Mouse (Mus musculus) neural tube, embryonic 11.5 days (tissue): ENCODE measurements at regions not wholly inside any gene's neighbourhood (a gene's known extent, or its start where the extent isn't known, plus 50 kb on each side); places are given as distances from the start of the nearest gene placed in this dataset.

Experiments
- ATAC-seq: fragments of 200-750 bp; cut with Nextera tagmentation; 2 replicates; pipeline ENCODE4 v1.8.0; 2017; ENCODE audit warnings: moderate number of reproducible peaks, mild to moderate bottlenecking, moderate TSS enrichment, moderate library complexity; ENCODE audit not compliant: insufficient read depth, low FRiP score, low TSS enrichment
- DNase-seq: peaks from one replicate; pipeline ENCODE4 v3.0.0-alpha.2; 2015; ENCODE audit warnings: low spot score
- H3K27ac ChIP-seq: fragments of 300-500 bp; sonication (generic); 2 replicates; pipeline ENCODE4 v1.5.1; 2014; ENCODE audit warnings: low read depth, mild to moderate bottlenecking, low read length
- H3K27me3 ChIP-seq: fragments of 300-500 bp; sonication (generic); 2 replicates; pipeline ENCODE4 v1.6.1; 2014; ENCODE audit warnings: mild to moderate bottlenecking, low read length, mixed read lengths; ENCODE audit not compliant: control insufficient read depth, insufficient read depth
- H3K36me3 ChIP-seq: fragments of 300-500 bp; sonication (generic); 2 replicates; pipeline ENCODE4 v1.6.1; 2014; ENCODE audit warnings: mild to moderate bottlenecking, low read length, moderate library complexity, mixed read lengths; ENCODE audit not compliant: control insufficient read depth, insufficient read depth
- H3K4me1 ChIP-seq: fragments of 300-500 bp; sonication (generic); 2 replicates; pipeline ENCODE4 v1.6.1; 2014; ENCODE audit warnings: low read length, mixed read lengths; ENCODE audit not compliant: control insufficient read depth, insufficient read depth
- H3K4me2 ChIP-seq: fragments of 300-500 bp; sonication (generic); 2 replicates; pipeline ENCODE4 v1.6.1; 2014; ENCODE audit warnings: low read depth, mild to moderate bottlenecking, moderate library complexity
- H3K4me3 ChIP-seq: fragments of 300-500 bp; sonication (generic); 2 replicates; pipeline ENCODE4 v1.5.1; 2014; ENCODE audit warnings: low read depth, low read length
- H3K9ac ChIP-seq: fragments of 300-500 bp; sonication (generic); 2 replicates; pipeline ENCODE4 v1.6.1; 2014; ENCODE audit warnings: mild to moderate bottlenecking, low read length
- H3K9me3 ChIP-seq: fragments of 300-500 bp; sonication (generic); 2 replicates; pipeline ENCODE4 v1.6.1; 2016; ENCODE audit warnings: low read length; ENCODE audit not compliant: control insufficient read depth
- WGBS: fragments of 180-500 bp; shearing (Covaris S2); extraction: QIAGEN DNeasy Blood & Tissue Kit; methylation state at CpG from one replicate; pipeline ENCODE4 v1.1.7; 2014; 5-methylcytosine and 5-hydroxymethylcytosine counted together

DNA sequence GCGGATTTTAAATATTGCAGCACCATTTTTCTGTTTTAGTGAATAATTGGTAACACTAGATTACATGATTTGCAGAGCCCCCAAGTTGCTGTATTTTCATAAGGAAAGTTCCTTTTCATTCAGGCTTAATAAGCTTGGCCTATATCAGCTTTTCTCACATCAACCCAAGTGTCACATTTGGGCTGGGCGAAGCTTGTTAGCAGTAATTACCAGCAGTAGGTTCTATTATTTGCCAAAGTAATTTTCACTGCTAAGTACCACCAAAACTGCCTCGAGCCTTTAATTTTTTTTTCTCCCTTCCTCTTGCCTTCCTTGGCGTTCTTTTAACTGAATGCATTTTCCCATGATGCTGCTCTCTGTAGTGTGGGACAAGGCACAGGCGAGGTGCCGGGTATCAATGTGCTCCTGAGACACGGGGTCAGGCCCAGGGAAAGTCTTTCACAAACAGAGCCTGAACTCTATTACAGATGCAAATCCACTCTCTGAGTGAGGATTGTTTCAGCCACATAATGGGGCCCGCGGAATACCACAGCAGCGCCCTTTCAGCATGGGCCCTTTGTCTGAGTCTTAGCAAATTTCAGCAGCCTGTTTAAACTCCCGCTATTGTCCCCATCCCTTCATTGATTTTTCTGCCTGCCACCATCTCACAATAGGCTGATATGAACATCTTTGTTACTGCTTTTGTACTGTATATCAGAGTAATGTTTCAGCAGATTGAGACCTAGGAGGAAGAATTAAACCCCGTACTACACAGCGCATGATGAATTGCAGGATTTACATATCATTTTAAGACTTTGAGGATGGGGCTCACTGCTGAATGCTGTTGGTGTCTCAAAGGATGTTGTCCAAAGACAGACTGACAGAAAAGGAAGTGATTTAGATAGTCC lies 205.1 kb upstream of the Epha3 start:
- no peaks in the 10 kb centered on the region for H3K9me3 ChIP-seq
- peak; percentile 68 for DNase-seq
- no peaks in the 10 kb centered on the region for H3K36me3 ChIP-seq
- peak; percentile 91 for ATAC-seq
- WGBS: 21% methylated on average over 13 of the region's 13 CpGs
- no peak overlapping the region for H3K9ac ChIP-seq
- H3K4me1 ChIP-seq: no peaks in the 10 kb centered on the region
- no peak overlapping the region for H3K4me2 ChIP-seq
- H3K4me3 ChIP-seq: no peak overlapping the region
- H3K27me3 ChIP-seq: no peaks in the 10 kb centered on the region
- peak overlapping the region; percentile 53; the same call in 1 of the 2 replicates for H3K27ac ChIP-seq

DNA sequence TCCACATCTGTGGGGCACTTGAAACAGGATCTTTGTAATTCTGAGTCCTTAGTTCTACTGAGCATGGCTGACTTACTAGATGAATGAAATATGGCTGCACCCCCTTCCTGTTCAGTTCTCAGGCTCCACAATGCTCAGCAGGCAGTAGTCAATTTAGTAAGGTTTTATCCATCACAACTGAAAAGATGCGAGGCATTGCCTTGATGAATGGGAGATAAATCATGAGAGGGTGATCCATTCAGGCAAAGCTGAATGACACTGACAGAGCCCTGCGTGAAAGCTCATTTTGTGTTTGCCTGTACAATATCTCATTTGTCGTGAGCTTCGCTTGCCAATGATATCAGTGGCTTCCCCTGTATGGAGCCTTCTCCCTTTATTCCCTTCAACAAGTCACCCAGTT lies 198.6 kb upstream of the Epha3 start:
- Histone ChIP-seq H3K36me3 (no peaks in the 10 kb centered on the region), H3K9ac (no peak overlapping the region), H3K4me2 (no peak overlapping the region), H3K27me3 (no peaks in the 10 kb centered on the region), H3K27ac (no peak overlapping the region), H3K4me1 (no peaks in the 10 kb centered on the region), H3K9me3 (no peaks in the 10 kb centered on the region), H3K4me3 (no peak overlapping the region)
- WGBS: 28% methylated on average over 4 of the region's 4 CpGs
- DNase-seq: peak; percentile 18
- peak; percentile 82 for ATAC-seq

DNA sequence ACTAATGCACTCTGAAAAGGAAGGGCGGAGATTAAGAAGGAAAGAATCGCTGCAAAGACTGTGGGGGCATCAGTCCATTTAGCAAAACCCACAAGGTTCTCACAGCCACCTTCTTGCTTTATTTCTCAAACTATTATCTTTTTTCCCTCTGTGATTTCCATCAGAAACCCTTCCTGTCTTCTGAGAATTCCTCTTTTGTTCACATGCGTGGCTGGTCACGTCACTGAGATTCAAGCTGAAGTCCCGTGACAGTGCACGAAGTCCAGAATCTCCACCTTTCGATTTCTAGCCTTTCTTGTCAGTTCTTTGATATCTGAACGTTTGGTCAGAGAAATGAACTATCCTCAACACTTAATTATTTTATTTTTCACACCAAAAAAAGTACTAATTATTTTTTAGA lies 194.7 kb upstream of the Epha3 start:
- WGBS: 76% methylated on average over 8 of the region's 8 CpGs
- H3K36me3 ChIP-seq: no peaks in the 10 kb centered on the region
- H3K9me3 ChIP-seq: no peaks in the 10 kb centered on the region
- no peaks in the 10 kb centered on the region for H3K27me3 ChIP-seq
- no peak overlapping the region for H3K4me3 ChIP-seq
- DNase-seq (no peak), ATAC-seq (no peak)
- no peak overlapping the region for H3K4me2 ChIP-seq
- no peak overlapping the region for H3K27ac ChIP-seq
- no peak overlapping the region for H3K9ac ChIP-seq
- H3K4me1 ChIP-seq: no peaks in the 10 kb centered on the region

DNA sequence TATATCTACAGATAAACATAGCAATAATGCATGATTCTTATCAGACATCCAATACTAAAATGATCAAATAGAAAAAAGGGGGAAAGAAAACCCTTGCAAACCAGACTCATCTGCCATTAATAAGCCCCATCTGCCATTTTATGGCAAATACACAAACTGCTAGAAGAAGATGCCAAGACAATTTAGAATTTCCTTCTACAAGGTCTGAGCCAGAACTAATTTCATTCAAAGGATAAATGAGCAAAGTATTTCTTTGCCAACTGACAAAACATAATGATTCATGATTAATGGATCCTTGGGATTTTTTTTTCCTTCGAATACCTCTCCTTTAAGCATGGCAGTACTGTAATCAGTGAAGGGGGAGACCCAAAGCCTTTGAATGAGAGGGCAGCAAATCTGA lies 190.4 kb upstream of the Epha3 start:
- Histone ChIP-seq H3K27ac (no peak overlapping the region), H3K4me2 (no peak overlapping the region), H3K36me3 (no peaks in the 10 kb centered on the region), H3K9ac (no peak overlapping the region), H3K4me3 (no peak overlapping the region), H3K4me1 (no peaks in the 10 kb centered on the region), H3K9me3 (no peaks in the 10 kb centered on the region), H3K27me3 (no peaks in the 10 kb centered on the region)
- WGBS: 90% methylated on average over 1 of the region's 1 CpGs
- ATAC-seq (no peak), DNase-seq (no peak)

DNA sequence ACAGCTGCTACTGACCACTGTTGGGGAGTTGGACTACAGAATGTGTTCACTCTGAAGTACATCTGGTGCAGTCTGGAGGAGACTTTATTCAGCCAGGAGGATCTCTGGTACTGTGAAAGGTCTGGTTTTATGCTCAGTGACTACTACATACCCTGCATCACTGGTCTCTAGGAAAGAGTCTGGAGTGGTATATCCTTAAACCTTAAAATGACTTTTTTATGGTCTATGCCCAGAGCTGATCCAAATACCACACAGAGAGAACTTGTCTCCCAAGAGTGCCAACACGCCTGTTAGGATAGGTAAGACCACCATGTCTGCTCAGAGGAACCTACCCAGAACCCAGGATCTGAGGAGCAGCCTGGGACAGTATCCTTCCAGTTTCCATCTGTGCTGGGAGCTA lies 184.1 kb upstream of the Epha3 start:
- no peak for ATAC-seq

DNA sequence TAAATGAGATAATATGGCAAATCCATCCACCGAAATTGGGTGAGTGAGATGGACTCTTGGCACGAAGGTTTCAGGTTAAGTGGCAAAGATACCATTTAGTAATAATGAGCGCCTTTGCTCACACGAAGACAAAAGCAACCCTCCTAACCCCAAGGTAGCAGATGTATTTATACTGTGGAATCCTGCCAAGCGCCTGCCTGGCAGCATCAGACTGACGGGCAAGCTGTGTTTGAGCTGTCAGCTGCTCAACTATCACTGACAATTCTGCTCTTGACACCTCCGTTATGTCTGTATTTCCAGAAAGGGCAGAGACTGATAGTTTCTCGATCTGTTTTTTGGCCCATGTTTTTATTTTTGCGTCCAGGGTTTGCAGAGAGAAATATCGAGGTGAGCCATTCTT lies 169.1 kb upstream of the Epha3 start:
- DNase-seq: no peak
- Histone ChIP-seq H3K4me1 (no peaks in the 10 kb centered on the region), H3K9ac (no peak overlapping the region), H3K9me3 (no peaks in the 10 kb centered on the region), H3K27me3 (no peaks in the 10 kb centered on the region), H3K27ac (no peak overlapping the region), H3K4me2 (no peak overlapping the region), H3K4me3 (no peak overlapping the region), H3K36me3 (no peaks in the 10 kb centered on the region)
- ATAC-seq: no peak
- WGBS: 94% methylated on average over 10 of the region's 10 CpGs

More for the DNA sequence above, 184.1 kb upstream of the Epha3 start:
- no peak for DNase-seq
- 65% methylated on average over 1 of the region's 1 CpGs for WGBS
- H3K4me1 ChIP-seq: no peaks in the 10 kb centered on the region
- no peaks in the 10 kb centered on the region for H3K27me3 ChIP-seq
- H3K4me2 ChIP-seq: no peak overlapping the region
- H3K9me3 ChIP-seq: no peaks in the 10 kb centered on the region
- no peak overlapping the region for H3K27ac ChIP-seq
- no peaks in the 10 kb centered on the region for H3K36me3 ChIP-seq
- no peak overlapping the region for H3K9ac ChIP-seq
- no peak overlapping the region for H3K4me3 ChIP-seq

DNA sequence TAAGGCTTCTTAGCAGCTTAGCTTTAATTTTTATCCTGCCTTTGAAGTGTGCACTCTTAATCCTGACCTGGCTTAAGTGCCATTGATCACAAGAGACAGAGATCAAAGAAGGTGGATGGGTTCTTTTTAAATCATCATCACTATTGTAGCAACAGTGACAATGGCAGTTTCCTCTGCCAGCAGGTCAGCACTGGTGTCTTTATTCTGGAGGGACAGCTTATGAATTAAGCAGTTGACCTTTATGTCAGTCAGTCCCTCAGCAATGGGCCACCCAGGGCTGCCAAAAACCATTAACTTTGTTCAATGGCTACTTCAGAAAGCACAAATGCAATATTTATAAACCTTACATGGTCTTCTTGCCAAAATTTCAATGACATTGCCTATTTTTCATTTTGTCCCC lies 160.0 kb upstream of the Epha3 start:
- ATAC-seq (no peak), DNase-seq (no peak)
- Histone ChIP-seq H3K36me3 (no peaks in the 10 kb centered on the region), H3K4me3 (no peak overlapping the region), H3K9ac (no peak overlapping the region), H3K4me2 (no peak overlapping the region), H3K27me3 (no peaks in the 10 kb centered on the region), H3K27ac (no peak overlapping the region), H3K9me3 (no peaks in the 10 kb centered on the region), H3K4me1 (no peaks in the 10 kb centered on the region)

DNA sequence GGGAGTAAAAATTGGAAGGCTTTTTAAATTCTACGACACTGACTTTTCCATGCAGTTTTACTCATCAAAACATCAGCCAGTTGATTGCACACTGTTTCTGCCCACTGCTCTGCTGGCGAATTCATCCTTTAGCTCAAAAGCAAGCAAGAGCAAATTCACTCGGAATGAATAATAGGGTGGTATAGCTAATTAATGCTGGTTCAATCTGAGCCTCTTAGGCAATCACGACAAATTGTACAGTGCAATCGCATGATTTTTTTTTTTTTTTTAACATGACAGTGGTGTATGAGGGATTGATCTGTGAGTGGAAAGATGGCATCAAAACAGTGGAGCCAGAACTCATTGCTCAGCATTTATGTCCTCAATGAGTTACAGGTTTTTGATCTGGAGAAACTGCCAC lies 136.9 kb upstream of the Epha3 start:
- Histone ChIP-seq H3K27me3 (no peaks in the 10 kb centered on the region), H3K27ac (no peak overlapping the region), H3K36me3 (no peaks in the 10 kb centered on the region), H3K4me3 (no peak overlapping the region), H3K9ac (no peak overlapping the region), H3K9me3 (no peaks in the 10 kb centered on the region), H3K4me1 (no peaks in the 10 kb centered on the region), H3K4me2 (no peak overlapping the region)
- WGBS: 86% methylated on average over 5 of the region's 5 CpGs
- DNase-seq (no peak), ATAC-seq (no peak)

DNA sequence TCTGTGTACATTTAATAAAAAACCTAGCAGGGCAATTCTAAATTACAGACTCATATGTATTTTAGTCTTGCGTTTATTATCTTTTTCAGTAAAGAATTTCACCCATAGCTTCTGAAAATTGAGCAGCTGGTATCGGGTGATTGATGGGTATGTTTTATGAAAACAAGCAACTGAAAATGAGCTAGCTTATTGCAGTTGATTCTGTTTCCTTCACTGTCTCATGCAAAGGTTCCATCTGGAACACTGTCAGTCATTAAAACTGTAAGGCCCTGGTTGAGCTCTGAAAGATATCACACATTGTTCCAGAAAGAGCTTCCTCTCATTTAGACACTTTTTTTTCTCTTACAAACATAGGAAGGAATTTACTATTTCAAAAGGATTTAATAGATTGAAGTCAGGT lies 103.4 kb upstream of the Epha3 start:
- Histone ChIP-seq H3K36me3 (no peaks in the 10 kb centered on the region), H3K27ac (no peak overlapping the region), H3K9ac (no peak overlapping the region), H3K4me3 (no peak overlapping the region), H3K4me2 (no peak overlapping the region), H3K4me1 (no peaks in the 10 kb centered on the region), H3K27me3 (no peaks in the 10 kb centered on the region), H3K9me3 (no peaks in the 10 kb centered on the region)
- DNase-seq (no peak), ATAC-seq (no peak)
- 84% methylated on average over 2 of the region's 2 CpGs for WGBS
